Mouse (Mus musculus) naive thymus-derived CD4-positive, alpha-beta T cell, adult 2 months (primary cell): ENCODE measurements at regions not wholly inside any gene's neighbourhood (a gene's known extent, or its start where the extent isn't known, plus 50 kb on each side); places are given as distances from the start of the nearest gene placed in this dataset.

Source experiments
- DNase-seq: peaks from one replicate; pipeline ENCODE4 v3.0.0-alpha.2; 2011; ENCODE audit warnings: low read depth

DNA sequence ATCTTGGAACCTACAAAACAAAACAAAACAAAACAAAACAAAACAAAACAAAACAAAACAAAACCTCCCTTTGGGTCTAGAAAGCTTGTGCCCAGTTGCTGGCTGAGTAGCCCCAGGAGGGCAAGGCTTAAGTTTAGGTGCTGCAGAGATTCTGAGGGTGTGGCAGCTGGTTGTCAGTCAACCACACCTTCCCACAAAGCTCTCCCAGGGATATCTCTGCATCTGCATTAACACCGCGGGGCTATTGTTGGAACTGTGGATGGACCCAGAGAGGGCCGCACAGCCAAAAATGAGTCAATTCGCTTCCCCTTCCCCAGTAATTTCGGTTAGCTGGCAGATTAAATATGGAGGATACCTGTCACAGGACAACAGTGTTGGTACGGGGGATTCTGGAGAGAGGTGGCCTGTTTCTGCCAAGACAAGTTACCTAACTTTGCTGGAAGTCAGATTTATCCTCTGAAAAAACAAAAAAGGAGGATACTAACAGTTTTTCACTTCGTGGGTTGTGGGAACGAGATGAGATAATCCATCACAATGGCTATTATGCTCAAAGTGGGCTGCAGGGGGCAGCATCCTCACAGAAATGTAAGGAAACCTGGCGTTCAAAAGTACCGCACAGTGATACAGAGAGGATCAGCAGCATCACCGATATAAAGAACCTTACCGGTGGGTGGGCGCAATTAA lies 96.7 kb downstream of the 1500009L16Rik start:
- DNase-seq: peak; percentile 37

DNA sequence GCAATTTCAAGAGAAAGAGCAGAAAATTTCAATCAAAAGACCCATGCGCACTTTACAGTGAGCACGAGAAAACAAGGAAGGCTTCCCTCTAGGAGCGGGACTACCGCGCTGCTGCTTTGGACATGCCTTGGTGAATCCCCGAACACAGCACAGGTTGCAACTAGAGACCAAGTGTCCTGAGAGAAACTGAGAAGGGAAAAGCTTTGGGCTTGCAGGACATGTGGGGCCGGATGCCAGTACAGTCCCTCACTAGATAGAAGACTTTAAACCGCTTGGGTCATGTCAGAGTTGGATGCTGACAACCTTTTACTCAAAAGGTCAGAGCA lies 97.2 kb downstream of the 1500009L16Rik start:
- DNase-seq: no peak

DNA sequence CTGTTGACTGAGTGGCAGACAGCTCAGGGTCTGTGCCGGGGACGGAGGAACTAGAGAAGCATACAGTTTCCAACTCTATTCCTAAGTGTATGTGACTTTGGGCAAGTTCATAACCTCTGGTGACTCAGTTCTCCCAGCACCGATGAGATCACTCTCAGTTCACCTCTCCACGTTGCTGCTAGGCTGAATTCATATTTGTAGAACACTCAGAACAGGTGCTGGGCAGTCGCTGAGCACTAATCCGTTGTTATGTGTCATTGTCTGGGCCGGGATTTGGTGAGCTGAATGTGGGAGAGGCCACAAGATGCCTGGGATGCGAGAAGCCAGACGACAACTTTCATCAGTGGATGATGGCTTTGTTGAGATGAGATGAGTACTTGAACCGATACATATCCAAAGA lies 98.4 kb downstream of the 1500009L16Rik start:
- no peak for DNase-seq

DNA sequence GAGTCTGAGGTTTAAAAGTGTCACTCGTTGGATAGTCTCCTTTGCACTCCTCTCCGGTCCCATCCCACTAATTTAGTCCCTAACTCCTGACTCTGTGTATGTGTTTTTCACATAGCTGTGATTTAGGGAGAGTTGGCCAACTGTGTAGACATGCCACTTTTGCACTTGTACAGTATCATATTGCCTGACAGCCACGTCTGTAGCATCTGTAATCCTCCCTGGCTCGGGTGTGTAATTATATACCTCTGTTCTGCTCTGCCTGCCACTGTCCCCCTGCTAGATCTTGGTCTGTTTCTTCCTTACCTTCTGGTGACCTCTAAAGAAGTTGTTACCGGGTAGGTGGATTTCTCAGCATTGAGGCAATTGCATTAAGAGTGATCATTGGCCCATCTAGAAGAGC lies 103.4 kb downstream of the 1500009L16Rik start:
- no peak for DNase-seq

DNA sequence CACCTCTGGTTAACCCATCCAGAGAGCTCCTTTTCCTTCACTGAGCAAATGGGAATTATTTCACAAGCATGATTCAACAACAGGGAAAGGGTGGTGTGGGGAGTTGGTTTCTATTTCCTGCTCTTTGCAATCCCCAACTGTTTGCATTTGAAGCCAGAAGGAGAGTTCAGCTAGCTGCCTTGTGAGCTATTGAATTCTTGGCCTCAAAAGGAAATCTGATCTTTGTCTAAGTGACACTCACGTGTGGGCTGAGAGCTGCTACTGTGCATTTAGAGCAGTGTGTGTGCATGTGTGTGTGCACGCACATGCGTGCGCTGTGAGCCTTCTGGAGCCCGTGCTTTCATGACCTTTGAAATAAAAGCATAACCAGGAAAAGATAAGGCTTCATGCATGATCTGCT lies 113.7 kb downstream of the 1500009L16Rik start:
- no peak for DNase-seq

DNA sequence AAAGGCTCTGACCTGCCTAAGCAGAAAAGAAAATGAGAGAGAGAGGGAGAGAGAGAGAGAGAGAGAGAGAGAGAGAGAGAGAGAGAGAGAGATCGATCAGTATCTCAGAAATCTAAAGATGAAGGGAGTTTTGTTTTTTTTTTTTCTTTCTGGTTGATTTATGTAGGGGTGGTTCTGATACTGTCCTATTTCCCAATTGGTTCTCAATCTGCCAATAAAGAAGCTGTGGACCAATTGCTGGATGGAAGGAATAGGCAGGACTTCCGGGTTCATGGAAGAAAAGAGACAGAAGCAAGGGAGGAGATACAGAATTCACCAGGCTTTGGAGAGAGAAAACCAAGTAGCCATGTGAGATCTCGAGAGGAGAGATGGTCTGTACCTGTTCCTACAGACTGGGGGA lies 117.6 kb downstream of the 1500009L16Rik start:
- no peak for DNase-seq

DNA sequence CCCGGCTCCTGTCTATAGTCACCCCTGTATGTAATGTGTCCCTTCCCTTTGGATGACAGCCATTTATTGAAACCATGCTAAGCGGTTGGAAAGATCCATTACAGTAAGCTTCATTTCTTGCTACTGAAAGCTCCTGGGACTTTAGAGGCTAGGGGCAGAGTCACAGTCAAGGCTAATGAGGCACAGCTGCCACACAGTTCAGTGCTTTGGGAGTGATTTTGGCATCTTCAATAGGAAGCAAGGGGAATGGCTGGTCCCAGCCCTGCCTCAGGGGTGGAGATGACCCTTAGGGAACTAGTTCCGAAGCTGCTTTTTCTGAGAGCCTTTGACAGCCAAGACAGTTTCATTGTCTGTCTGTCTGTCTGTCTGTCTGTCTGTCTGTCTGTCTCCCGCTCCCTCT lies 128.2 kb downstream of the 1500009L16Rik start:
- no peak for DNase-seq

DNA sequence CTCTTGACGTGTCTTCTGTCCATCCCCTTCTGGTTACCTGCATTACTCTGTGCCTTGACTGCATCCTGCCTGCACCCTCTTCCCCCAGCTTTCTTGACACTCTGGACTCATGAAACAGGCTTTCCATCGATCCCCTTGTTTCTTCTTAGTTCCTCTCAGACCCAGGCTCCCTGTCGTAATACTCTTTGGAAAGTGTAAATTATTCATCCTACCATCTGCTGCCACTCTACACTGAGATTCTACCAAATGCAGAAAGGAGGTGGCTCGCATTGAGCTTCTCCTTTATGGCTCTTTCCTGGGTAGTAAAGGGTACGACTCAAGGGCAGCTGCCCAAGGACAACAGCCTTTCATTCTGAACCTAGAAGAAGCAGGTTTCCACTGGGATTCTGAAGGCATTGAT lies 129.5 kb downstream of the 1500009L16Rik start:
- no peak for DNase-seq

DNA sequence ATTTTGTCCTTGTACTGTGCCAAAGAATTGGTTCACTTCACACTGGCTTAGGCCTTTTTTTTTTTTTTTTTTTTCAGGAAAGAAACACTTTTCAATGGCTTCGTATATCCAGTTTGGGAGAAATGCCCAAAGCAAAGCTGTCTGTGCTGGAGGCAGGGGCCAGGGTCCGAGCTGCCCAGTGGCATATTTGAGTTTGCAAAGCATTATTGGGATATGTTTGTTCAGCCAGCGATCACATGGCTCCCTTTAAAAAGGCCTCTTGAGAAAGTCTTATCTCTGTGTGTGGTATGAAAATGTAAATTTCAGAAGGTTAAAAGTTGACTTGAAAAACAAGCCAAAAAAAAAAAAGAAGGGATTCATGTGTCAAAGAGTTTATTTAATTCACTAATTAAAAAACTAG lies 130.1 kb downstream of the 1500009L16Rik start:
- no peak for DNase-seq

DNA sequence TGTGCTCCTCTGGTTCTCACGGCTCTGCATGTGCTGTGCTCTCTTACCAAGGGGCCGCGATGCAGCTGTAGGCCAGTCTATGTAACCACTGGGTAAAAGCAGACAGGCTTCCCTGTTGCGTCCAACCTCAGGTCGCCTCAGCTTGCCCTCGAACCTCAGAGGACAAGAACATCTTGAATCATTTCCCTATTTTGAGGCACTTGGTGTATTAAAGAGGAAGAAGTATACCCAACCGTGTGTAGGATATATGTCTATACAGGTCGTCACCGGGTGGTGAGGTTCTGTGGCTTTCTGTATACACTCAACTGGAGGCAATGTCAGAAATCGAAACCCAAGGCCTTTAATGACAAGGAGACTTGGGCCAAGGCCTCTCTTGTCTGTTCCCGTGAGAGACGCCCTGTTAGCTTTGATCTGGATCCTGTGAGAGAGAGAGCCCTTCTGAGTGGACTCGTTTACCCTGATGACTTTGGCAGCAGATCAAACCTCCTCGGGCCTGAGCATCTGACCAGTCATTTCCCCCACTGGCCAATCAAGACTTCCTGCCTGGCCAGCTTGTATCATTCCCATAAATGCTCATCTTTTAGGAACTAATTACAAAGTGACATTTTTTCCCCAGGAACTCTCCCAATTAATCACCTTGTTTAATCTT lies 135.3 kb downstream of the 1500009L16Rik start:
- no peak for DNase-seq

DNA sequence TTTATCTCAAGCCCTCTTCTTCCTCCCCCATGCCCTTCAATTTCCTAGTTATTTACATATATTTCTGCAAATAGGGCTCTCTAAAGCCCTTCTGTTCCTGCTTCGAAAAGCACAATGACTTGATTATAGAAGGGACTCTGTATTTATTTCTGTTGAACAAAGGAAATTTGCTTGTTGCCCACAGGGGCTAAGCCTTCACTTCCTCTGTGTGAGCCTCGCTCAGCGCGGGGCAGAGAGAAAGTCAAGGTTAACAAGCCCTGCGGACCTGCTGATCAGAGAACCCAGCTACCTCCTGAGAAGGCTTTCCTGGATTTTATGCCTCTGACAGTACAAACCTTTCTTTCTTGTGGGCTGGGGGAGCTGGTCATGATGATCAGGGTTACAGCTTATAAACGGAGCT lies 136.0 kb downstream of the 1500009L16Rik start:
- DNase-seq: no peak

DNA sequence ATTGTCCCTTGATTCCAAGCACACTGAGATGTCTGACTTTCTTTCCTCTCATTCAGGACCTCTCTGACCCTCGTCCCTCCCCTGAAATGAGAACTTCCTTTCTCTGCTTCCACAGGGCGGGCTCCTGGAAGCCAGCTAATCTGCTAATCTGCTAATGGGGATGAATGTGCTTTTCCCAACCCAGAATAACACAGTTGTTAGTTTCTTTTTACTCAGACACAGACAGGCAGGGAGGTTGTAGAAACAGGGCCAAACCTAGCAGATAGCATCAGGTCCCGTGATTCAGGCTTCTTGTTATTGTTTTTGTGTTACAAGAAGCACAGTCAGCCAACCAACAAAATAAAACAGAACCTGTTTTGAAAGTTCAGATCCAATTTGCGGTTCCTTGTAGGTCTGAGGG lies 137.0 kb downstream of the 1500009L16Rik start:
- DNase-seq: no peak

DNA sequence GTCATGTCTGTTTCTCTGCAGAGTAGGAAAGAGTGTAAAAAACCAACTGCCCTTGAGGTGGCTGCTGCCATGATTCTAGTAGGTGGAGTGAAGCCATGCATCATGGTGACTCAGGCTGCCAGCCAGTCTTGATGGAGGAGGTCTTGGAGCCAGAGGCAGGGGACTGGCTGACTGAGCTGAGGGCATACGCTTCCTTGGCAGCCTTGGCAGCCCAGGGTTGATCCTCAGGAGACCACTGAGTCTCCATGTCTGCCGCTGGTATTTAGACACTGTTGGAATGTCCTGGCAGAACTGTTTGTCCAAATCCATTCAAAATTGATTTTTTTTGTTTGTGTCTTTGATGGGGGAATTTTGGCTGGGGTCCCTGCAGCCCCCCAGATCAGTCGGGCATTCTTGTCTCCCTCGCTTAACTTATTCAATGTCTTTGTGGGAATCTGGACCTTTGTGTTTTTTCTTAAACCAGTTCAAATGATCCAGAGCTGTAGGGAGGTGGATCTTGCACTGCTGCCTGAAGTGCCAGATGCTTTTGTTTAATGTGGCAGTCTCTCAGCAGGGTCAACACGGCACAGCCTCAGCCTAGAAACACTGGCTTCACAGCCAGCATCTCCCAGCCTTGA lies 139.0 kb downstream of the 1500009L16Rik start:
- no peak for DNase-seq

DNA sequence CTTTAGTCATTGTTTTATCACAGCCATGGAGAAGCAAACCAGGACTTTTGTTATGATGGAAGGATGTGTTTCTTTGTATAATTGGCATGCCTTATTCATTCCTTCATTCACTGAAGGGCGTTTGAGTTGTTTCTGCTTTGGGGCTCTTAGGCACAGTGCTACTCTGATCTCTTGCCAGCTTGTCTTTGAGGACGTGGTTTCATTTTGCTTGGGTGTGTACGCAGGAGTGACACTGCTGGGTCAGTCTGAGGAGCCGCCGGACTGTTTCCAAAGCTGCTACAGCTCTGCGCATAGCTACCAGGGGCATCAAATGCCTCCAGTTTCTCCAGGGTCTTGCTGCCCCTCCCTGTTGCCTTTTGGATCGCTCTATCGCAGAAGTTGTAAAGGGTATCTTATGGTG lies 141.9 kb downstream of the 1500009L16Rik start:
- DNase-seq: no peak

DNA sequence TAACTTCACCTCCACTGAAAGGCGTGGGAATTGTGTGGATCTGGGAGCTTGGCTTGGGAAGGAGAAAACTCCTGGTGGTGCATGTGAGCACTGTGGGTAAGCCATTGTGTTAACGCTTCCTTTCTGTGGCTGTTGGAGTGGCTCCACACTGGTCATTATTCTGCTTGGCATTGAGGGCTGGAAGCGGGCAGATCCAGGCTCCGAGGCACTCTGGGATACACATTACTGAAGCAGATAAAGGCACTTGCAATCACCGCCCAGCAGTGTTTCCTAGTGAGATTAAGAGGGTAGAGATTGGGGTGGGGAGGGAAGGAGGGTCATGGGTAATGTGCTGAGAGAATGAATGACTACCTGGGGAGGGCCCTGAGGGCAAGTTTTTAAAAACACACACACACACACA lies 143.3 kb downstream of the 1500009L16Rik start:
- no peak for DNase-seq

DNA sequence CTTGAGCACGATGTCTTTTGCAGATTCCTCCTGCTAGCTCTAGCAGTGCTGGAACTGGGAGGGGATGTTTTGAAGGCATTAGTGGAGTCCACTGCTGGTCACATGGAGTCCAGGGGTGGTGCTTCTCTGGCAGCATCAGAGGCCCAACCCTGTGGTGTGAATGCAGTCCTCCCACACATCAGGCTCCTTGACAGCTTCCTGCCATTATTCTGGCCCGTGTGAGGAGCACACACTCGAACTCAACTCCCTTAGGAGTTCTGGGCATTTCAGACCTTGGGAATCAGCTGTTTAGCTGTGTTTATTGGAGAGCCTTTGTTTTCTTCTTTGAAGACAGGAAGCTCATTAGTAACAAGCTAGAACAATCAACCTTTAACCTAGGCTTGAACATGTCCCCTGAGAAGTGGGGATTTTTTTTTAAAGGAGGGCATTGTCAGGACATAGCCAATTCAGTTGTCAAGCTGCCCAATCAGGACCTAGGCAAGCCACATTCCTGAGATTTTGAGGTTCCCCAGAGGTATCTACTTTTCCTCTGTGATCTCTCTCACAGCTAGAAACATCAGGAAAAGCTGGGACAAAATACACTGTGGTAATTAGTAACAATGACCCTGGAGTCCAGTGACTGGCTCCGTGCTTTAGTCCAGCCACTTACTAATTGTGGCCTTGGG lies 149.2 kb downstream of the 1500009L16Rik start:
- no peak for DNase-seq

DNA sequence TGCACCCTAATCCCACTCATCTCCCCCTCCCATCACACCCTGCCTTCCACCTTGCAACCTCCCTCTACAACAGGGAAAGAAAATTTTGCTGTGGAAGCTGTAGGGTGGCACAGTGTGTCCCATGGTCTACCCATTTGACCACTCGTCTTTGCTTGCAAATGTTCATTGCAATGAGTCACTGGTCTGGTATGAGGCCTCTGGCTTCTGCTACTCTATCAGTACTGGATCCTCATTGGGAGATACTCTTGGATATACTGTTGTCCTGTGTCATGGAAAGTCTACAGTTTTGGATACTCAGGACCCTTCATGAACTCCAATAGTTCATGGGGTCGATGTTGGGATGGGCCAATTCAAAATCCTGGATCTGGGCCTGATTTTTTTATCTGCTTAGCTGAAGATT lies 156.1 kb downstream of the 1500009L16Rik start:
- DNase-seq: no peak

DNA sequence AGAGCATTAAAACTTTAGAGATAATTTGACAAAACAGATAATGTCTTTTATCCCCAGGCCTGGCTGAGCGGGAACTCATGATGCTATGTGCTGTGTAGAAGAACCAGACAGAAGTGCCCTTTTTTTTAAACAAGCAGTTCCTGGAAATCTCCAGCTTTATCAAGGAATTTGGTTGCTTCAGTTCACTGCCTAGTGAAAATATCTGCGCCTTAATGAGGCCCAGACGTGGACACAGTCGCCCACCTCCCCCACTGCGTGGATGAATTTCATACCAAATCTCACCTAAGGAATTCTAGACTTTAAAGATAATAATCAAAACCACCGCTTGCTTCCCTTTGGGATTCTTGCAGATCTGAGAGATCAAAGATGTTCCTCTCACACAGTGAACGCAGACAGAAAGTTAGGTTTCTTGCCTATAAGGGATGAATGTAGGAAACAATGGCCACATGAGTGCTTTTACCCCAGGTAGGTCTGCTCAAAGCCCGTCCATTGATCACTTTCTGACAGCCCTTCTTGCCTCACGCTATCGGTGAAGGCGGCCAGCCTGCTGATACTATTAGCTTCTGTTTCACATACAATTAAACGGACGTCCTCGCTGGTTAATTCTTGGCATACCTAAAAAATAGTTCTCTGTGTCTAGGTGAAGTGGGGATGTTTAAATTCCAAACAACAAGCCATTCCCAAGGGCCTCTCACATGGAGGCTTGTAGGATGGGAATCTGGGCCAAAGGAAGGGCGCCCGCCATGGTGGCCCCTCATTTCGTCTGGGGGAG lies 159.6 kb downstream of the 1500009L16Rik start:
- DNase-seq: no peak

DNA sequence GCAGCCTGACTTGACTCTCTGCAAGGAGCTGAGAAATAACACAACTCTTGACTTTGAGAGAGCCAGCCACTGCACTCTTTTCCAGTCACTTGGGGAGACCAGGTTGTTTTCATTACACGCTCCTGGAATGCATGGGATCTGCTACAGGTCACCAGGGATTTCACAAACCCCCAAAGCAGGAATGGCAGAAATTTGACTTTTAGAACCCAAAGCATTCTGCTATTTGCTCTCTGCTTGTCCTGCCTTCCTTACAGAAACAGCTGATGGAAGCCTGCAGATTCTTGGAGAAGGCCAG lies 160.2 kb downstream of the 1500009L16Rik start:
- no peak for DNase-seq

DNA sequence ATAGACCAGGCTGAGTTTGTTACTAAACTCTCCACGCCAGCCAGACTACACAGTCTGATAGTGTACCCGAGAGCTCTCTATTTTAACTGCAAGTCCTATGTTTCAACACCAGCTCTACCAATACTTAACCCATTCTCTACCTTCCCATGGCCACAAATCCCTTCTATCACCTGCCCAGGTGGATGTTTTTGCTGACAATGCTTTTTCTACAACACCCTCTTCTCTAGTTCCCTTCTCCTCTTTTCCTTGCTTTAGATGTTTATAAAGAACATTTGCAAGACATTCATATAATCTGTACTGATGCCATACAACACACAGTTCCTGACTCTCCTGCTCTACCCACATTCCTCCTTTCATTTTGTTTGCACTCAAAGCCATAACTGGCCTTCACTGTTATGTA lies 161.9 kb downstream of the 1500009L16Rik start:
- no peak for DNase-seq

DNA sequence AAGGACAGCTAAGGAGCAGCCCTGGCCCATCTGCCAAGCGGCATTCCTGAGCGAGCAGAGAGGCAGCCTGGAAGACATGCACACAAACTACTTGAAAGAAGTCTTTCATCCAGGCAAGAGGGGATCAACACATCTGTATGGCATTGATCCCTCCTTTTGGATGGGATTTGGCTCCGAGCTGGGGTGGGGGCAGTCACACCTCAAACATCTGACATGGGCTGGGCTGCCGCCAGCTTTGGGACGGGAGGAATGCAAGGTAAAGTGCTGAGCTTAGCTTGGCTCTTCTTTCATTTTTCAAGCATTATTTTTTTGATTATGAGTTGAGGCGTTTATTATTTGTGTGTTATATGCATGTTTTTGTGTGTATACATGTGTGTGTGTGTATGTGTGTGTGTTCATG lies 165.9 kb downstream of the 1500009L16Rik start:
- DNase-seq: no peak

DNA sequence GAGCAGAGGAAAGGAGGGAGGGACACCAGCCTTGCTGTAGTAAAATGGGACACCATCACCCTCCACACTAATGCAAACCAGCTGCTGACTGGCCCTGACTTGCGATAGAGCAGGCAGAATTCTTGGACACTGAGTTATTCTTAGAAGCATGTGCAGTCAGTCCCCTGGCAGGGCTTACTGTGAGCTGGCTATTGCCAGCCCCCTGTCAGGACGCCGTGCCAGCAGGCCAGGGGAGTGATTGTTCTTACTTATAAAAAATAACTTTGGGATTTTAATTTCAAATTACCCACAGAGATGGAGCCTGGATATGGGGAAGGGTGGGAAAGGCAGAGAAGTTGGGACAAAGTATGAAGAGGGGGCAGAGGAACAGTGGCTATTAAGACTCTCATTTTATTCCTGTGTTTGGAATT lies 173.1 kb downstream of the 1500009L16Rik start:
- no peak for DNase-seq

DNA sequence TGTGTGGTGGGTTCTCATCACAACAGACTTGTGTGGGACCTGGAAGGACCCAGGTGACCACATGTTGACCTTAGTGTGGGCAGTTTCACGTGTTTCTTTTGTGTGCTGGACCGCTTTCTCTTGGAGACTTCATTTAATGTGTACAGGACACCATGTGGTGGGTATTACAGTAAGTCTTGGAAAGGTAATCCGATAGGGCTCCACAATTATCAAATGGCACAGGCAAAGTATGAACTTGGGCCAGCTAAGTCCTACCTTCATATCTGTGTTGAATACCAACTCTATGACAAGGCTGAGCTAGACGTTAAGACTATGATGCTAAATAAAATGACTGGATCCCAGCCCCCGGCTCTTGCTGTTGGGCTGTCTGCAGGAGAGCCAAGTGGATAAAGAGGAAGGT lies 173.5 kb downstream of the 1500009L16Rik start:
- DNase-seq: no peak
